Mouse (Mus musculus): ENCODE data around the gene Taf1d. TPM values are rescaled to one million over a fixed set of nuclear protein-coding genes. Genes with fewer than 3 reads are reported as not detected.

Gene Taf1d
- polyA plus RNA-seq, 1 experiment from 2014 or later, result 72.6 TPM

GRCm38 (mm10) chr9:15302881-15303280 is 3.1 kb upstream of the Taf1d start:
- no peak overlapping the region for H3K4me2 ChIP-seq (ENCODE audit: low read length)
- no peak for DNase-seq (ENCODE audit: low spot score)
- 0 out of 2 replicates have a peak, but pooled peaks cover 8% of the 10 kb centered on the region for H3K4me1 ChIP-seq (replicated peaks; ENCODE audit: insufficient read depth, low read length)
- no peak overlapping the region for H3K4me3 ChIP-seq (replicated peaks; ENCODE audit: low read depth, low read length)
- H3K27ac ChIP-seq, result peak overlapping the region; percentile 57; the same call in 1 of the 2 replicates
- H3K36me3 ChIP-seq (ENCODE audit: insufficient read depth, low read length), result no peaks in the 10 kb centered on the region
- no peak overlapping the region for H3K9ac ChIP-seq (ENCODE audit: low read depth, low read length)
- H3K9me3 ChIP-seq (replicated peaks; ENCODE audit: low read length), result no peaks in the 10 kb centered on the region
- no peaks in the 10 kb centered on the region for H3K27me3 ChIP-seq (ENCODE audit: insufficient read depth, low read length)
- peak; percentile 36; the same call in 1 of the 2 replicates for ATAC-seq (replicated peaks; ENCODE audit: low FRiP score, low read depth)
- TF ChIP-seq CTCF (IDR thresholded peaks at IDR 0.05; ENCODE audit: low read depth), result no peak
- 81% methylated on average over 2 of the region's 2 CpGs for WGBS

- H3K9me3 ChIP-seq (replicated peaks; ENCODE audit: low read length), result no peaks in the 10 kb centered on the region
- H3K4me2 ChIP-seq (ENCODE audit: low read length), result peak within 1 kb of the TSS; percentile 57
- H3K4me3 ChIP-seq (replicated peaks; ENCODE audit: low read depth, low read length), result peak within 1 kb of the TSS; percentile 88
- peaks cover 19% of the 10 kb centered on the region for H3K36me3 ChIP-seq (ENCODE audit: insufficient read depth, low read length)
- peak within 1 kb of the TSS; percentile 91 for H3K9ac ChIP-seq (ENCODE audit: low read depth, low read length)
- DNase-seq (ENCODE audit: low spot score) (peak; percentile 65), ATAC-seq (replicated peaks; ENCODE audit: low FRiP score, low read depth) (peak; percentile 65)
- TF ChIP-seq CTCF (IDR thresholded peaks at IDR 0.05; ENCODE audit: low read depth), result no peak
- H3K27me3 ChIP-seq (ENCODE audit: insufficient read depth, low read length), result no peaks in the 10 kb centered on the region
- 0 out of 2 replicates have a peak, but pooled peaks cover 14% of the 10 kb centered on the region for H3K4me1 ChIP-seq (replicated peaks; ENCODE audit: insufficient read depth, low read length)
- peak within 1 kb of the TSS; percentile 94 for H3K27ac ChIP-seq
- WGBS, result under 1% methylated on average over 35 of the region's 35 CpGs
These were observed 545 bp downstream of the Taf1d start, which contains the start of gene 4931406C07Rik for GRCm38 (mm10) chr9:15306398-15307119. Gene 4931406C07Rik, minus strand, starts transcription at chr9:15306448.

GRCm38 (mm10) chr9:15307257-15307656 is 1.2 kb downstream of the Taf1d start:
- Histone ChIP-seq H3K36me3 (ENCODE audit: insufficient read depth, low read length) (peaks cover 25% of the 10 kb centered on the region), H3K27me3 (ENCODE audit: insufficient read depth, low read length) (no peaks in the 10 kb centered on the region), H3K27ac (no peak overlapping the region; the same call in 1 of the 2 replicates), H3K9me3 (replicated peaks; ENCODE audit: low read length) (no peaks in the 10 kb centered on the region), H3K4me2 (ENCODE audit: low read length) (peak overlapping the region; percentile 57), H3K4me1 (replicated peaks; ENCODE audit: insufficient read depth, low read length) (0 out of 2 replicates have a peak, but pooled peaks cover 14% of the 10 kb centered on the region), H3K4me3 (replicated peaks; ENCODE audit: low read depth, low read length) (peak overlapping the region; percentile 88), H3K9ac (ENCODE audit: low read depth, low read length) (peak overlapping the region; percentile 91)
- ATAC-seq (replicated peaks; ENCODE audit: low FRiP score, low read depth), result no peak
- no peak for DNase-seq (ENCODE audit: low spot score)
- TF ChIP-seq CTCF (IDR thresholded peaks at IDR 0.05; ENCODE audit: low read depth), result no peak
- WGBS, result 7% methylated on average over 6 of the region's 6 CpGs

- Histone ChIP-seq H3K9ac (ENCODE audit: low read depth, low read length) (no peak overlapping the region), H3K4me3 (replicated peaks; ENCODE audit: low read depth, low read length) (peak overlapping the region; percentile 88), H3K36me3 (ENCODE audit: insufficient read depth, low read length) (peaks cover 32% of the 10 kb centered on the region), H3K27me3 (ENCODE audit: insufficient read depth, low read length) (no peaks in the 10 kb centered on the region), H3K9me3 (replicated peaks; ENCODE audit: low read length) (no peaks in the 10 kb centered on the region), H3K27ac (no peak overlapping the region), H3K4me2 (ENCODE audit: low read length) (peak overlapping the region; percentile 57; the same call in 1 of the 2 replicates), H3K4me1 (replicated peaks; ENCODE audit: insufficient read depth, low read length) (0 out of 2 replicates have a peak, but pooled peaks cover 14% of the 10 kb centered on the region)
- WGBS, result 42% methylated on average over 2 of the region's 2 CpGs
- TF ChIP-seq CTCF (IDR thresholded peaks at IDR 0.05; ENCODE audit: low read depth), result no peak
- ATAC-seq (replicated peaks; ENCODE audit: low FRiP score, low read depth) (no peak), DNase-seq (ENCODE audit: low spot score) (no peak)
These were observed 2.2 kb downstream of the Taf1d start for GRCm38 (mm10) chr9:15308254-15308653.

- no peak overlapping the region for H3K4me3 ChIP-seq (replicated peaks; ENCODE audit: low read depth, low read length)
- peaks cover 43% of the 10 kb centered on the region for H3K36me3 ChIP-seq (ENCODE audit: insufficient read depth, low read length)
These were observed 3.4 kb downstream of the Taf1d start for GRCm38 (mm10) chr9:15309425-15309824.

GRCm38 (mm10) chr9:15310179-15310578 is 4.2 kb downstream of the Taf1d start:
- Histone ChIP-seq H3K4me3 (replicated peaks; ENCODE audit: low read depth, low read length) (no peak overlapping the region), H3K36me3 (ENCODE audit: insufficient read depth, low read length) (peaks cover 51% of the 10 kb centered on the region), H3K4me2 (ENCODE audit: low read length) (no peak overlapping the region), H3K27ac (no peak overlapping the region), H3K4me1 (replicated peaks; ENCODE audit: insufficient read depth, low read length) (0 out of 2 replicates have a peak, but pooled peaks cover 14% of the 10 kb centered on the region), H3K9ac (ENCODE audit: low read depth, low read length) (no peak overlapping the region), H3K9me3 (replicated peaks; ENCODE audit: low read length) (no peaks in the 10 kb centered on the region), H3K27me3 (ENCODE audit: insufficient read depth, low read length) (no peaks in the 10 kb centered on the region)
- no peak for TF ChIP-seq CTCF (IDR thresholded peaks at IDR 0.05; ENCODE audit: low read depth)
- ATAC-seq (replicated peaks; ENCODE audit: low FRiP score, low read depth), result no peak
- WGBS, result 80% methylated on average over 1 of the region's 1 CpGs
- DNase-seq (ENCODE audit: low spot score), result no peak

More at GRCm38 (mm10) chr9:15309425-15309824, 3.4 kb downstream of the Taf1d start:
- H3K9ac ChIP-seq (ENCODE audit: low read depth, low read length), result no peak overlapping the region; the same call in 1 of the 2 replicates
- H3K4me2 ChIP-seq (ENCODE audit: low read length), result peak overlapping the region; percentile 27; the same call in 1 of the 2 replicates
- no peak overlapping the region for H3K27ac ChIP-seq
- 0 out of 2 replicates have a peak, but pooled peaks cover 14% of the 10 kb centered on the region for H3K4me1 ChIP-seq (replicated peaks; ENCODE audit: insufficient read depth, low read length)
- no peaks in the 10 kb centered on the region for H3K27me3 ChIP-seq (ENCODE audit: insufficient read depth, low read length)
- DNase-seq (ENCODE audit: low spot score) (no peak), ATAC-seq (replicated peaks; ENCODE audit: low FRiP score, low read depth) (no peak)
- 49% methylated on average over 4 of the region's 4 CpGs for WGBS
- H3K9me3 ChIP-seq (replicated peaks; ENCODE audit: low read length), result no peaks in the 10 kb centered on the region
- TF ChIP-seq CTCF (IDR thresholded peaks at IDR 0.05; ENCODE audit: low read depth), result no peak

Data from kidney, postnatal 0 days (tissue).